ENCODE assay signal across 16 mouse cellular contexts in genomic region chr7:109026976-109027375, GRCm38 (mm10). TPM values are rescaled to one million over a fixed set of nuclear protein-coding genes. Genes with fewer than 3 reads are reported as not detected.
DNase-seq lines count a peak whose midpoint lies in the region; ATAC-seq lines count a peak whose summit lies in the region.
"Had no signal": no experiment of that assay in that cellular context is flagged by ENCODE, and none has a peak within 500 bp of the region (broad histone marks: within the 10 kb centered on the region; RNA-seq: fewer than 3 reads in every experiment).

No protein-coding gene starts in this region.

- no peaks in the 10 kb centered on the region for H3K9me3 ChIP-seq in midbrain, embryonic 15.5 days
- H3K9me3 ChIP-seq: embryonic facial prominence, embryonic 10.5 days; embryonic facial prominence, embryonic 12.5 days; forebrain, embryonic 13.5 days; forebrain, embryonic 15.5 days had no signal

- intact Hi-C loops in heart, postnatal 14 days (cut with DNase I) = loop anchor here (5.0 kb wide), 1 partner anchor 75 kb away; the partner anchor contains the start of gene Tub

- H3K4me1 ChIP-seq in midbrain, embryonic 15.5 days = no peaks in the 10 kb centered on the region
- H3K4me1 ChIP-seq: embryonic facial prominence, embryonic 12.5 days; forebrain, embryonic 13.5 days; forebrain, embryonic 15.5 days had no signal

- H3K27me3 ChIP-seq in midbrain, embryonic 15.5 days (replicated peaks) = no peaks in the 10 kb centered on the region
- H3K27me3 ChIP-seq: embryonic facial prominence, embryonic 12.5 days; forebrain, embryonic 13.5 days; forebrain, embryonic 15.5 days had no signal

- no peak for ATAC-seq in midbrain, embryonic 15.5 days (replicated peaks)
- ATAC-seq: forebrain, embryonic 15.5 days; forebrain, postnatal 0 days had no signal

- H3K36me3 ChIP-seq in midbrain, embryonic 15.5 days (replicated peaks) = peaks cover 47% of the 10 kb centered on the region
- H3K36me3 ChIP-seq: embryonic facial prominence, embryonic 10.5 days; embryonic facial prominence, embryonic 12.5 days had no signal

- no peak overlapping the region for H3K27ac ChIP-seq in midbrain, embryonic 15.5 days
- H3K27ac ChIP-seq: embryonic facial prominence, embryonic 10.5 days; embryonic facial prominence, embryonic 12.5 days; forebrain, embryonic 13.5 days; forebrain, embryonic 15.5 days had no signal

- no peak overlapping the region for H3K9ac ChIP-seq in midbrain, embryonic 15.5 days
- H3K9ac ChIP-seq: embryonic facial prominence, embryonic 12.5 days; forebrain, embryonic 13.5 days; forebrain, embryonic 15.5 days; forebrain, postnatal 0 days had no signal

- no peak overlapping the region for H3K4me2 ChIP-seq in midbrain, embryonic 15.5 days
- H3K4me2 ChIP-seq: embryonic facial prominence, embryonic 12.5 days; forebrain, embryonic 13.5 days; forebrain, embryonic 15.5 days had no signal

- peak; percentile 80 for DNase-seq in heart, adult 11 months
- no peak for DNase-seq in heart, postnatal 14 days
- DNase-seq in right cerebral cortex, adult 18-20 months = peak; percentile 54
- no peak for DNase-seq in right cerebral cortex, adult 2 months (ENCODE audit: low spot score in 2 of 2)
- DNase-seq: adrenal gland, adult 2 months; adrenal gland, postnatal 10 days; adrenal gland, postnatal 25 days; cerebellum, adult 2 months; forebrain, postnatal 0 days had no signal

- H3K4me3 ChIP-seq in midbrain, embryonic 15.5 days = no peak overlapping the region
- H3K4me3 ChIP-seq: embryonic facial prominence, embryonic 10.5 days; embryonic facial prominence, embryonic 12.5 days; forebrain, embryonic 13.5 days; forebrain, embryonic 15.5 days had no signal

- WGBS in midbrain, embryonic 15.5 days = 92% methylated on average over 9 of the region's 9 CpGs

RNA-seq across cellular contexts. Expression of gene Ric3, which starts 56.2 kb away (rescaled TPM):
- under 1 TPM; 0.55 to 0.95 TPM for total RNA-seq in heart, postnatal 14 days (2021)
- 35.1 and 39.1 TPM in 2 replicates for polyA plus RNA-seq in midbrain, embryonic 15.5 days (2015; fragmentation: Nextera tagmentation; extraction: Ambion mirVana)
- total RNA-seq: MEL had no signal
- polyA plus RNA-seq: C2C12 had no signal

Comparison
In these comparisons a context has a peak if more than half of its experiments do, and no peak if none do; other contexts are left out.
1. DNase-seq: peak in heart, adult 11 months (single experiment) and right cerebral cortex, adult 18-20 months (single experiment); none in heart, postnatal 14 days (0 of 2) and right cerebral cortex, adult 2 months (0 of 2).